Mouse (Mus musculus): ENCODE measurements around the gene Dip2c.

Dip2c gene

DNA sequence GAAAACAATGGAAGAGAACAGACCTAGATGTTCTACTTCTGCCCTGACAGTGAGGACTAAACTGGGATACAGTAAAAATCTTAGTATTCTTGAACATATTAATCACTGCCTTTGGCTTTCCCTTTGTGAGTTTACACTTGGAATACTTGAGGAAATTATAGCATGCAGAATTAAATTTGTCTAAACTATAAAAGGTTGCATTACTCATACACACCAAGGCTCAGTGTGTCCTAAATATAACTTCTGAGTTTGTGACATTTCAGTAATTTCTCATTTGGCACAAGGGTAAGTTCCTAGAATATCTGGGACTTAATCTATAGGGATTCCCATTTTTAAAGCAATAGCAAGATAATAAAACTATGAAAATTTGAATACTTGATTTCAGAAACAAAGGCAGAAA lies 262.2 kb downstream of the Dip2c start:
- DNase-seq (ENCODE audit: low read depth) = no peak

GRCm38 (mm10) chr13:9547698-9548344 lies 271.5 kb downstream of the Dip2c start:
- DNase-seq (ENCODE audit: low read depth) = no peak

DNA sequence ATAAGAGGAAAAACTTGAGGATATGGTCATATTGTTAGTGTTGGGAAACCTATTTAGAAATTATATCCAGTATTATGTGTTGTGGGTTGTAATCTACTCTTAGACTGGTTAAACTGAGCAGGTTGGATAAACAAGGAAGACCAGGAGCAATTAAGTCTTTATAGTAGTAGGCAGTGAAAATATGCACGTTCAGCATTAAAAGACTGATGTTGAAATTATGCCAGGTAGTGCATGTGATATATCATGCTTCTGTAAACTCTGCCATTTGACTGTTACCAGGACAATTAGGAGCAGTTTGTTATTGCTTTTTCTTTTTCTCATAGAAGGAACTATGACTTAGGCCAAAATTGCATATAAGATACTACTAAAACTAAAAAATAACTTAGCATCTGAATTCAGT lies 285.8 kb downstream of the Dip2c start:
- no peak for DNase-seq (ENCODE audit: low read depth)

DNA sequence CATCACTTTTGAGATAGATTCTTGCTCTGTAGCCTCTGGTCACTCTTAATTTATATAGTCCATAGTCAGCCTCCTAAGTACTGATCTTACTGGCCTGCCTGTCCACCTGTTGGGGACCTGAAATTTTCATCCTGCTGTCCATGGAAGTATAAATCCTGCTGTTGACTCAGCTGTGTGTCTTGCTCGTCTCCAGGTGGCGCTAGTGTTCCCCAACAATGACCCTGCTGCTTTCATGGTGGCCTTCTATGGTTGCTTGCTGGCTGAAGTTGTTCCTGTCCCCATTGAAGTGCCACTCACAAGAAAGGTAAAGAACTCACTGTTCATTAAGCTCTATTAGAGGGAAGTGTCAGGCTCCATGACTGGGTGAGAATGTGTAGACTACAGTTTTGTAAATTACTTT lies 286.6 kb downstream of the Dip2c start:
- DNase-seq (ENCODE audit: low read depth) = peak; percentile 41

GRCm38 (mm10) chr13:9568852-9569251 lies 292.5 kb downstream of the Dip2c start:
- no peak for DNase-seq (ENCODE audit: low read depth)

DNA sequence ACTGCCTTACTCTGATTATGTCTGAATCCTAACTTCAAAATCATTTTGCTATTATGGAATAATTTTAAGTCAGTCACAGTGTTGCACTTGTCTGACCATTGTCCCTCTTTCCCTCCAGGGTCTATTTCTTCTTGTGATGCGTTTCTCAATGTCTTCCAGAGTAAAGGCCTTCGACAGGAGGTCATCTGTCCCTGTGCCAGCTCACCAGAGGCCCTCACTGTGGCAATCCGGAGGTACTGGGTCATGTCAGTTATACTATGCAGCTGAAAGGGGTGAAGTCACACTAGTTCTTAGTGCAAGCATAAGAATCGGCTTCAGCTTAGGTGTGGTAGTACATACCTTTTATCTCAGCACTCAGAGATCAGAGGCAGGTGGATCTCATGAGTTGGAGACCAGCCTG lies 300.4 kb downstream of the Dip2c start:
- no peak for DNase-seq (ENCODE audit: low read depth)

GRCm38 (mm10) chr13:9578456-9578855 lies 302.1 kb downstream of the Dip2c start:
- no peak for DNase-seq (ENCODE audit: low read depth)

DNA sequence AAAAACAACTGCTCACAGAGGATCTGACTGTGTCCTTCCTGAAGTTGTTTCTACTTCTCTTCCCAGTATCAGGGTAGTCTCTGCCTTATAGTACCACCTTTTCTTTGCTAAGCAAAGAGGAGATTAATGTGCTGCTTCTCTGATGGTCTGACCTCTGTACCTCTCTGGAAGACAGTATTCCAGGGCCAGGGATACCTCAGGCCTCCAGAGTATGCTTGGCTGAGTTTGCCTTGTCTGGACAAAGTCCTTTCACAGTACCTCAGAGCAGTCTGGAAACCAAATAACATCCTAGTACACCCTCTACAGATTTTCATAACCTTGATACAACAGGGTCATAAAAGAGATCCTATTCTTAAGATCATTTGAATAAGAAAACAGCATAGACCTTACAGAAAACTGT lies 305.5 kb downstream of the Dip2c start:
- no peak for DNase-seq (ENCODE audit: low read depth)

DNA sequence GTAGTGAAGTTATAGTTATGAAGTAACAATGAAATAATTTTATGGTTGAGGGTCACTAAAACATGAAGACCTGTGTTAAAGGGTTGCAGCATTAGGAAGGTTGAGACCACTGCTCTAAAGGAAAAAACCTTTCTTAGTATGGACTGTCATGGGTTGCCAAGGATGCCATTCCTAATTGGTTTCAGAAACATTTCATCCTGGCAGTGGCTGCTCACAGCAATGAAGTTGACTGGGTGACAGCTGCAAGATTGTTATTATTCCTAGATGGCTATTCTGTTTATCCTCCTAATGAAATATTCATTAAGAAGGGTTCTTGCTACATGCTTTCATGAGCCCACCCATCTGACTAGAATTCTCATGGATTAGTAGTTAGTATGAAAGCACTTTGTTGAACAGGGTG lies 307.3 kb downstream of the Dip2c start:
- DNase-seq (ENCODE audit: low read depth) = no peak

DNA sequence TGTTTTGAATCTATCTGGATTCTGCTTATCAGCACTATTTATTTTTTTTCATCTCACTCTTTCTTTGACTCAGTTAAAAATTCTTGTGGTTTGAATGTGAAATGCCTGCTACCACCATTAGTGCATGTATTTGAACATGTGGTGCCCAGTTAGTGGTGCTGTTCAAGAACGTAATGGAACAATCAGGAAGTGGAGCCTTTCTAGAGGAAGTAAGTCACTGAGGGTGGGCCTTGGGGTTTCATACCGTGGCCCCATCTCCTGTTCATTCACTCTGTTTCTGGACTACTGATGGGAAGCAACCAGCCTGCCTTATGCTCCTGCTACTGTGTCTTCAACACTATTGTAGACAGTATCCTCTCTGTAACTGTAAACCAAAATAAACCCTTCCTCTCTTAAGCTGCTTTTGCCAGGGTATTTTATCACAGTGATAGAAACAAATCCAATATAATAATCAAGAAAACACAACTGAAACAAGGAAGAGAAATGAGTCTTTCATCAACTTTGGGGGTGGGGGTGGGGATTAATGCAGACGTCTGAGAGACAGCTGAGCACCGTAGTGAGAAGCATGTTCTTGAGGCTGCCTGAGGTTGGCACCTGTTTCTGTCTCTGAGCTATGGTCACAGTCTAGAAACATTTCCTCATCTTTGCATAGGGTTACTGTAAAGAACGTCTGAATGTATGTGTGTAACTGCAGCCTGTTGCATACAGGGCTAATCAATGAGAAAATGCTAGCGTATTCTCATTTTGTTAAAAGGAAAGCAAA lies 323.2 kb downstream of the Dip2c start:
- DNase-seq (ENCODE audit: low read depth) = no peak

- no peak for DNase-seq (ENCODE audit: low read depth)
Measured at GRCm38 (mm10) chr13:9601350-9601749, 325.0 kb downstream of the Dip2c start.

- no peak for DNase-seq (ENCODE audit: low read depth)
Measured at GRCm38 (mm10) chr13:9611229-9611628, 334.9 kb downstream of the Dip2c start.

- no peak for DNase-seq (ENCODE audit: low read depth)
Measured at GRCm38 (mm10) chr13:9632684-9633083, 356.4 kb downstream of the Dip2c start.

- DNase-seq (ENCODE audit: low read depth) = no peak
Measured at GRCm38 (mm10) chr13:9635951-9636350, 359.6 kb downstream of the Dip2c start.

GRCm38 (mm10) chr13:9636505-9636904 lies 360.2 kb downstream of the Dip2c start:
- DNase-seq (ENCODE audit: low read depth) = peak; percentile 15

DNA sequence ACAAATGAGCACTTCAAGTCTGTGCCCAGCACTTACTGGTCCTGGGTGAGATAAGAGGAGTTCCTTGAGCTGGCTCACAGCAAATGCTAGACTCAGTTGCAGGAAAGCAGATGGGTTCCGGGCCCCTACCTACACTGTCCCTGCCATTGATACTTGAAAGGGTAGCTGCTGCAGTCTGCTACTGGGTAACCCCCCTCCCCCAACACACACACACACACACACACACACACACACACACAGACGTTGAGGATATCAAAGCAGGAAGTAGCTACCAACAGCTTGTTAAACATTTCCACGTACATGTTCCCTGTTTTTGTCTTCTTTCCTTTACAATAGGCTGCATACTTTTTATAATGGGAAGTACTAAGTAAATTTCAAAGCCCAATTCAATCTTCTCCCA lies 361.6 kb downstream of the Dip2c start:
- DNase-seq (ENCODE audit: low read depth) = no peak

- no peak for DNase-seq (ENCODE audit: low read depth)
Measured at GRCm38 (mm10) chr13:9648716-9649115, 372.4 kb downstream of the Dip2c start.

DNA sequence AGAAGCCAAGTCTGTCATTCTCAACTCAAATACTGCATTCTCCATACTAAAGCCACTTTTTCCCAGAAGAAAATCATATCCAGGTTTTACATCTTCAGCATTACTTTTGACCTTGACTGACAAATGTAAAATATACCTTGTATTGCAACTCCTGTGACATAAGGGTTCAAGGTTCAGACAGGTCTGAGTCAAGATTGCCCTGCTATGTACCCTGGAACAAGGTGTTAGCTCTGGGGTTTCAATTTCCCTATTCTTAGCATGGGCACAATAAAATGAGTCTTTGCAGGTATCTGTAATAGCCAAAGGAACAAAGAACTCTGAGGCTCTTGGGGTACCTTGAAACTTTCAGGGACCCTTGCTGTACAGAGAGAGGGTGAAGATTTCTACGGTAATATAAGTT lies 373.6 kb downstream of the Dip2c start:
- no peak for DNase-seq (ENCODE audit: low read depth)

- no peak for DNase-seq (ENCODE audit: low read depth)
Measured at GRCm38 (mm10) chr13:9650580-9650979, 374.3 kb downstream of the Dip2c start.

DNA sequence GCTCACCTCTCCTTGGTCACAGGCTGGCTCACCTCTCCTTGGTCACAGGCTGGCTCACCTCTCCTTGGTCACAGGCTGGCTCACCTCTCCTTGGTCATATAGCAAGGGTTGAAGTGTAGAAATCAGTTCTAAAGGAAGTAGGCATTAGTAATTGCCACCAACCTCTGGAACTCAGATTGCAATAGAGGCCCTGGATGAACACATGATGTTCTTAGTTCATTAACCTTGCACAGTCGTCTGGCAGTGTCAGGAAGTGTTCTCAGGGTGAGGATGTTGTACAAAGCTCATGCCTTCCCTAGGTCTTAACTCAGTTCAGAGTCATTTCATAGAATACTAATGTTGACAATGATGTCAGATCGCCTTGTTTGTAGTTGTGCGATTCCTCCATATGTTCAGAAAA lies 376.7 kb downstream of the Dip2c start:
- DNase-seq (ENCODE audit: low read depth) = no peak

GRCm38 (mm10) chr13:9656613-9657012 lies 380.3 kb downstream of the Dip2c start:
- no peak for DNase-seq (ENCODE audit: low read depth)

DNA sequence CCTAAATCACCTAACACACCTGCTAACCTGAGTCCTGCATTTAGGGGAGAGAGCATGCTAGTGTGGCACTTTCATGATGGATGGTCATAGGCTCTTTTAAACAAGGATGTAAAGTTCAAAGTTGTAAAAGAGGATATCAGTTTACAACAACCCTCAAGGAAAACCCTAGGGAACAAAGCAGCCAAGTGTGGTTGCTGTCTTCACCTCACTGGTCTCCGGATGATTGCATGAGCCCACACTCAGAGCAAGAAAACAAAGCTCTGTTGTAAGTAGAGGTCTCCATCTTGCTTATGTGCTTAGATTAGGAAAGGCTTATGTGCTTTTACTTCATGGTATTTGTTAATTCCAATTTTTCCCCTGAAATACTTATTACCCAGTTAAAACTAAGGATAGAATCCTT lies 384.4 kb downstream of the Dip2c start:
- DNase-seq (ENCODE audit: low read depth) = no peak

- DNase-seq (ENCODE audit: low read depth) = no peak
Measured at GRCm38 (mm10) chr13:9663593-9663992, 387.3 kb downstream of the Dip2c start.

GRCm38 (mm10) chr13:9667954-9668496 lies 391.7 kb downstream of the Dip2c start:
- DNase-seq (ENCODE audit: low read depth) = no peak

All from c-Kit-positive CD71-positive TER-119-negative erythroid progenitor cells, embryonic 14.5 days (primary cell).